Mouse (Mus musculus): Measurements from ENCODE around the gene Sprtn. TPM values are rescaled to one million over a fixed set of nuclear protein-coding genes. Genes with fewer than 3 reads are reported as not detected.

Sprtn gene
- total RNA-seq, 1 experiment from 2014 or later = 21.6 TPM

Other genes starting within 250 kb of the Sprtn start
- 2.9 and 5.9 TPM in 2 replicates for gene 2310022B05Rik, start 234.5 kb upstream of the Sprtn start, total RNA-seq (2017)
- 37.2 and 45.4 TPM in 2 replicates for gene Ttc13, start 175.9 kb upstream of the Sprtn start, total RNA-seq (2017)
- 2.1 and 7.9 TPM in 2 replicates for gene Arv1, start 175.7 kb upstream of the Sprtn start, total RNA-seq (2017)
- not detected in 2 replicates for gene Fam89a, start 146.1 kb upstream of the Sprtn start, total RNA-seq (2017)
- 0.06 TPM in 1 of 2 replicates, not detected in the other for gene Trim67, start 104.8 kb upstream of the Sprtn start, total RNA-seq (2017)
- 93.0 and 109 TPM in 2 replicates for gene Gnpat, start 34.9 kb upstream of the Sprtn start, total RNA-seq (2017)
- 56.6 and 60.8 TPM in 2 replicates for gene 2810004N23Rik, start 34.8 kb upstream of the Sprtn start, total RNA-seq (2017)
- gene Exoc8, start 181 bp upstream of the Sprtn start, total RNA-seq (2017) = 13.1 and 16.3 TPM in 2 replicates
- gene Egln1, start 51.4 kb downstream of the Sprtn start, total RNA-seq (2017) = 18.8 and 24.0 TPM in 2 replicates
- gene Tsnax, start 115.1 kb downstream of the Sprtn start, total RNA-seq (2017) = 63.0 and 71.6 TPM in 2 replicates
- 2.9 and 4.4 TPM in 2 replicates for gene Disc1, start 156.3 kb downstream of the Sprtn start, total RNA-seq (2017)

Data from hematopoietic stem cell, adult 5-6 weeks (primary cell).